Mouse (Mus musculus) liver, postnatal 0 days (tissue): ENCODE measurements around the gene Hapln2.

Experiments used
- CTCF ChIP-seq: sonication (generic); IDR thresholded peaks from 2 replicates; pipeline ENCODE4 v1.5.1; 2016; ENCODE audit warnings: antibody characterized with exemption, low read depth
- EP300 ChIP-seq: IDR thresholded peaks from 2 replicates; pipeline ENCODE4 v1.6.1; 2016; ENCODE audit warnings: antibody characterized with exemption, low read depth, mild to moderate bottlenecking

DNA sequence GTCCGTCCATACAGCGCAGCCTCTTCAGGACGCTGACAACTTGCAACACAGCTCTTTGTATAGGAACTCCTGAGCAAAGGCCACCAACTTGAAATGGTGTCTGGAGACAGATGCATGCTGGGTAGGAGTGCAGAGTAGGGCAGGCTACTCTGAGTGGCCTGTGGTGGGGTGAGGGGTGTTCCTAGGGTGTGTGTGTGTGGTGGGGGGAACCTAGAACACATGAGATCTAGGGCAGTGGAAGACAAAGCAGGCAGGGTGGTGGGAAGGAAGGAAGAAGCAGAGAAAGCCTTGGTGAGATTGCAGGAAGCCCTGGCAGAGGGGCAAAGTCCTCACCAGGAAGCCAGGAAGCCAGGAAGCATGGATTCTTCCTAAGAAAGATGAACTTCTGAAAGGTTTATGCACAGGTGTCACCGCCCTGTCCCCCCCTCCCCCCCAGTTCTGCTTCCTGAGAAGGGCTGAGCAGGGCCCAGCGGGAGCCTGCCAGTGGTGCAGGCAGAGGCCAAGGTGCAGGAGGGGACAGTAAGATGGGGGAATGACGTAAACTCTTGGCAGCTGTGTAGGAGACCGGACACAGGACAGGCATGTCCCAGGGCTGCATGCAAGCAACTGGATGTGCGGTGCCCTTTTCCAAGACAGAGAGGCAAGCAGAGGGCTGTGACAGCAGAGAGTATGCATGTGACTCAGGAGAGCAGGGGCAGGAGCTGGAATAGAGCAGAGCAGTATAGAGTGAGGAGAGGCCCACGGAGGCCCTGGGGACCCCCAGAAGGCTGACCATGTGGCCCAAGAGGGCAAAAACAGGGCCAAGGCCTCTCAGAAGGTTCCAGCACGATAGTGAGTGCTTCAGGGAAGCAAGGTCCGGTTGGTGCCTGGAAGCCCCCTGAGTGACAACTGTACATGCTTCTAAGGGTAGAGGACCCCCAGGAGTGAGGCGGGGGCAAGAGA is 45.2 kb downstream of the Hapln2 start:
- TF ChIP-seq EP300: no peak
- no peak for TF ChIP-seq CTCF
